Mouse (Mus musculus) C2C12 (cell line): ENCODE data around the gene A2ml1. TPM values are rescaled to one million over a fixed set of nuclear protein-coding genes. Genes with fewer than 3 reads are reported as not detected.

ENCODE experiments used
- H3K27me3 ChIP-seq: one replicate; pipeline ENCODE4 v1.6.1; 2011; ENCODE audit not compliant: control insufficient read depth, insufficient read depth, insufficient read length
- H3K36me3 ChIP-seq: one replicate; pipeline ENCODE4 v1.6.1; 2011; ENCODE audit not compliant: control insufficient read depth, insufficient read depth
- H3K4me3 ChIP-seq: one replicate; pipeline ENCODE4 v1.5.1; 2011; ENCODE audit warnings: mild to moderate bottlenecking, control low read depth; ENCODE audit not compliant: poor library complexity, insufficient read depth, severe bottlenecking
- H3K79me2 ChIP-seq: one replicate; pipeline ENCODE4 v1.6.1; 2011; ENCODE audit not compliant: control insufficient read depth, insufficient read depth
- H3K79me3 ChIP-seq: one replicate; pipeline ENCODE4 v1.6.1; 2011; ENCODE audit warnings: low read depth, control low read depth
- H3ac ChIP-seq: one replicate; pipeline ENCODE3; 2011; ENCODE audit warnings: low read depth; ENCODE audit not compliant: control insufficient read depth, insufficient read length
- CEBPB ChIP-seq: IDR thresholded peaks from one replicate; pipeline ENCODE4 v1.6.1; 2011; ENCODE audit warnings: low read depth, mild to moderate bottlenecking, control low read depth, moderate library complexity
- CTCF ChIP-seq: IDR thresholded peaks from one replicate; pipeline ENCODE4 v1.5.1; 2011; ENCODE audit not compliant: control insufficient read depth, insufficient read depth, insufficient read length
- FOSL1 ChIP-seq: IDR thresholded peaks from one replicate; pipeline ENCODE4 v1.8.0; 2011; ENCODE audit warnings: mild to moderate bottlenecking, low read length; ENCODE audit not compliant: poor library complexity, insufficient read depth, severe bottlenecking
- MAX ChIP-seq: IDR thresholded peaks from one replicate; pipeline ENCODE4 v1.6.1; 2011; ENCODE audit warnings: mild to moderate bottlenecking, control low read depth
- MYOD1 ChIP-seq: IDR thresholded peaks from one replicate; pipeline ENCODE4 v1.6.1; 2011; ENCODE audit warnings: low read depth; ENCODE audit not compliant: control insufficient read depth, insufficient read length
- MYOG ChIP-seq: IDR thresholded peaks from one replicate; pipeline ENCODE4 v1.6.1; 2011; ENCODE audit not compliant: control insufficient read depth, insufficient read length; ENCODE audit errors: extremely low read depth
- USF1 ChIP-seq: IDR thresholded peaks from one replicate; pipeline ENCODE4 v1.6.1; 2011; ENCODE audit warnings: low read depth, mild to moderate bottlenecking, control low read depth, moderate library complexity
- polyA plus RNA-seq: library from polyadenylated mRNA; unstranded; fragments of >200 nt; fragmentation: generic; extraction: Trizol; gene quantifications from one replicate; pipeline ENCODE4 v1.2.1, GENCODE M21; 2012; ENCODE audit warnings: missing spikeins

Gene A2ml1
- polyA plus RNA-seq, 1 experiment, result not detected

DNA sequence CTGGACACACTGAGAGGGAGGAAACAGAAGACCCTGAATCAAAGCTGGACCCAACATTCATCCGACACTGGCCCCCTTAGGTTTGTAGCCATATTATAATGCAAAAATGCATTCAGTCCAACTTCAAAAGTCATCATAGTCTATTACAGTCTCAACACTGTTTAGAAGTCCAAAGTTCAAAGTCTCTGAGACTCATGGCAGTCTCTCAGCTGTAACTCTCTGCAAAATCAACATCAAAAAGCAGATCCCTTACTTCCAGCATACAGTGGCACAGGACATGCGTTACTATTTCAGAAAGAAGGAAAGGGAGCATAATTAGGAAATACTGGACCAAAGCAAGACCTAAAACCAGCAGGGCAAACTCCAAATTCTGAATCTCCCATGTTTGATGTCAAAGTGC is 46.2 kb downstream of the A2ml1 start:
- H3K79me2 ChIP-seq, result no peaks in the 10 kb centered on the region
- no peaks in the 10 kb centered on the region for H3K36me3 ChIP-seq
- H3K79me3 ChIP-seq, result no peaks in the 10 kb centered on the region
- H3K27me3 ChIP-seq, result no peaks in the 10 kb centered on the region
- H3ac ChIP-seq, result no peak overlapping the region
- no peak overlapping the region for H3K4me3 ChIP-seq
- TF ChIP-seq USF1, result no peak
- TF ChIP-seq MAX, result no peak
- no peak for TF ChIP-seq CEBPB
- TF ChIP-seq MYOD1, result no peak
- no peak for TF ChIP-seq MYOG
- no peak for TF ChIP-seq CTCF
- no peak for TF ChIP-seq FOSL1

DNA sequence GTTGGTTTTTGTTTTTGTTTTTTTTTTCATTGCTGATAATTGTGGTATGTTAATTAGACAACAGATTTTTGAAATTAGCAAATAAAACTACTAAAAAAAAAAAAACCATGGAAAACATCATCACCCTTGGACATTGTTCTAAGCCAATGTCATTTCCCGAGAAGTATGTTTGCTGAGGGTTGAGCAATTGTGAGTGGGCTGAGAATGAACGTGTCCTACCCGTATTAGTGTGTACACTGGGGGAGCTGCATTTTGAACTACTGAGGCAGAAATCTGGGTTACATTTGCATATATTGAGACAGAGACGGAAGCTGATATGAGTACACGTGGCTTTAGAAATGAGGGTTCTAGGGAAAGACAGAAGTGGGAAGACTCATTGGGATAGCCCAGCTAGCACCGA is 48.1 kb downstream of the A2ml1 start:
- Histone ChIP-seq H3K36me3 (no peaks in the 10 kb centered on the region), H3ac (no peak overlapping the region), H3K79me3 (no peaks in the 10 kb centered on the region), H3K4me3 (no peak overlapping the region), H3K27me3 (no peaks in the 10 kb centered on the region), H3K79me2 (no peaks in the 10 kb centered on the region)
- TF ChIP-seq MYOG (no peak), CEBPB (no peak), MYOD1 (no peak), FOSL1 (no peak), MAX (no peak), USF1 (no peak), CTCF (no peak)

DNA sequence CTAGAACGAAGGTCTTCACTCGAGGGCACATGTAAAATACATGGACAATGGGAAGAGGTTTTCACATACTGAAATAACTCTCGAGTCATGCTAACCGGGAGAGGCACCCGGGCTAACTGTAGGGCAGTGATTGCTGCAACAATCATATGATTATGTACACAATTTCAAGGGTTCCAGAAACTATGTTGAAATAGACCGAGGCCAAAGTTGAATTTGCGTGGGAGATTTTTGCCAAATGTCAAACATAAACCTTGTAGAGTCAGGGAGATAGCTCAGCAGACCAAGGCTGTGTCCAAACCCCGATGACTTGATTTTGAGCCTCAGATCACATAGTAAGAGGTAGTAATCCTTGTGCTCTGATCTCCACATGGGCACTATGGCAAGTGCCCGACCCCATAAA is 48.7 kb downstream of the A2ml1 start:
- Histone ChIP-seq H3K27me3 (no peaks in the 10 kb centered on the region), H3K79me2 (no peaks in the 10 kb centered on the region), H3ac (no peak overlapping the region), H3K4me3 (no peak overlapping the region), H3K36me3 (no peaks in the 10 kb centered on the region), H3K79me3 (no peaks in the 10 kb centered on the region)
- TF ChIP-seq FOSL1 (no peak), CEBPB (no peak), USF1 (no peak), MYOD1 (no peak), CTCF (no peak), MYOG (no peak), MAX (no peak)

DNA sequence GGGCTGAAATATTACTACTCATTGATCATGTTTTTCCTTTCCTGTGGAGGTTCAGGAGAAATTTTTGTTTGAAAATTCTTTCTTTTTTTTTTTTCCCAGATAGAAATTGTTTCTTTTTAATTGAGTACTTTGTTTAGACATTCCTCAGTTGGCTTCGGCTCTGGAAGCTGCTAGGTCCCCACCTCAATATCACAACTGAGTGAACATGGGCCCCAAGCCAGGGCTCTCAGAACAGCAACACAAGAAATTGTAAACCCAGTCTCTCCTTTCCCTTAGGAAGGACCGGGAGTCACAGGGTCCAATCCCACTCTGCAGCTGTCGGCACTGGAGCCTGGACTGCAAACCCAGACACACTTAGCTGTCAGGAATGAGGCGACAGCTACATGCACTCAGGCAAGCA is 52.9 kb downstream of the A2ml1 start:
- TF ChIP-seq CTCF (no peak), MYOG (no peak), MAX (no peak), FOSL1 (no peak), CEBPB (no peak), USF1 (no peak)
- Histone ChIP-seq H3K4me3 (no peak overlapping the region), H3ac (no peak overlapping the region), H3K79me3 (no peaks in the 10 kb centered on the region), H3K79me2 (no peaks in the 10 kb centered on the region), H3K36me3 (no peaks in the 10 kb centered on the region), H3K27me3 (no peaks in the 10 kb centered on the region)

DNA sequence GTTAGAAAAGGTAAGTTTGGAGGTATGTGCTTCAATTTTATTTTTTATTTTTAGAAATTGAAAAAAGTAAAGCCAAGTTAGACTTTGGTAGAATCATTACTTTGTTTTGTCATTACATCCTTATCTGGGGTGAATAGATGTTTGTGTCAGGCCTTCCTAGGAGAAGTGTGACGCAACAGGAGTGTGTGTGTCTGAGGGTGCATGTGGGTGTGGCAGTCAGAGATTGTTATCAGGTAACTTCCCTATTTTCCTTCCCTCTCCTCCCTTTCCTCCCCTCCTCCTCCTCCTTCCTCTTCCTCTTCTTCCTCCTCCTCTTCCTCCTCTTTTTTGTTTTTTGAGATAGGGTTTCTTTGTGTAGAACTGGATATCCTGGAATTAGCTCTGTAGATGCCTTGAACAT is 54.3 kb downstream of the A2ml1 start:
- Histone ChIP-seq H3K79me3 (no peaks in the 10 kb centered on the region), H3ac (no peak overlapping the region), H3K4me3 (no peak overlapping the region), H3K36me3 (no peaks in the 10 kb centered on the region), H3K27me3 (no peaks in the 10 kb centered on the region), H3K79me2 (no peaks in the 10 kb centered on the region)
- TF ChIP-seq MYOD1, result no peak
- TF ChIP-seq MAX, result no peak
- TF ChIP-seq USF1, result no peak
- no peak for TF ChIP-seq MYOG
- TF ChIP-seq CEBPB, result no peak
- no peak for TF ChIP-seq CTCF
- no peak for TF ChIP-seq FOSL1

DNA sequence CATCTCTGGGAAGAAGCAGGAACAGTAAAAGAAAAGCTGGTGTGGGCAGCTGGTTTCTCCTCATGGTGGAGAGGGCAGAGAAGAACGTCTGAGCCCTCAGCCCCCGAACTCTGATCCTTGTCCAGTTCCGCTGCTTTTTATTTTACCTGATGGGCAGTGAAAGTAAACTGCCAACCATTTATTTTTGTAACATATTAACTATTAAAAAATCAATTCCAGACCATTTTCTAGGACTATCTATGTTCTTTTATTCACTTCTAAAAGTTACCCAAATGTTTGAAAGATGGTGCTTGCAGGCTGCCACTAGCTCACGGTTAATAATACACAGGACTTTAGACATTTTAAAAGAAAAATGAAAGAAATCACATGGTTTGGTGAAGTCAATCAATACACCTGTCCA is 54.8 kb downstream of the A2ml1 start, which contains the start of gene Pzp:
Gene Pzp, minus strand, starts transcription at position 120 of the 400 bp plus-strand sequence.
- Histone ChIP-seq H3K27me3 (no peaks in the 10 kb centered on the region), H3K36me3 (no peaks in the 10 kb centered on the region), H3K79me3 (no peaks in the 10 kb centered on the region), H3ac (no peak within 1 kb of the TSS), H3K79me2 (no peaks in the 10 kb centered on the region), H3K4me3 (no peak within 1 kb of the TSS)
- no peak for TF ChIP-seq FOSL1
- TF ChIP-seq CTCF, result no peak
- no peak for TF ChIP-seq MYOG
- TF ChIP-seq MYOD1, result no peak
- TF ChIP-seq USF1, result no peak
